35 mouse cellular contexts compared by ENCODE assay signal in genomic region chr10:112788236-112788635, GRCm38 (mm10).
DNase-seq lines count a peak whose midpoint lies in the region; ATAC-seq and TF ChIP-seq lines count a peak whose summit lies in the region.
"Had no signal": no experiment of that assay in that cellular context is flagged by ENCODE, and none has a peak within 500 bp of the region (broad histone marks: within the 10 kb centered on the region; RNA-seq: fewer than 3 reads in every experiment).

No protein-coding gene starts in this region.

- H3K9ac ChIP-seq in hindbrain, embryonic 16.5 days (ENCODE audit: low read depth, low read length) = no peak overlapping the region
- H3K9ac ChIP-seq: embryonic facial prominence, embryonic 12.5 days; heart, embryonic 12.5 days; hindbrain, embryonic 14.5 days; limb, embryonic 13.5 days; lung, embryonic 15.5 days; midbrain, embryonic 12.5 days; neural tube, embryonic 13.5 days had no signal

- peaks cover 4% of the 10 kb centered on the region; the same call in 1 of the 2 replicates for H3K4me1 ChIP-seq in embryonic fibroblast, embryonic 13.5 days (ENCODE audit: control insufficient read depth, insufficient read depth, low read length)
- no peaks in the 10 kb centered on the region for H3K4me1 ChIP-seq in hindbrain, embryonic 16.5 days (ENCODE audit: control insufficient read depth, insufficient read depth, low read depth, low read length)
- H3K4me1 ChIP-seq: embryonic facial prominence, embryonic 12.5 days; forebrain, embryonic 10.5 days; heart, embryonic 12.5 days; limb, embryonic 13.5 days; lung, embryonic 15.5 days; megakaryocyte, embryonic 14.5 days; midbrain, embryonic 12.5 days; neural tube, embryonic 13.5 days had no signal

- TF ChIP-seq CTCF in embryonic fibroblast, embryonic 13.5 days (IDR thresholded peaks at IDR 0.05; ENCODE audit: borderline replicate concordance, insufficient read depth, low read length) = no peak

- 65% methylated on average over 3 of the region's 3 CpGs for WGBS in hindbrain, embryonic 16.5 days

- no peak overlapping the region for H3K4me2 ChIP-seq in hindbrain, embryonic 16.5 days (ENCODE audit: low read length)
- H3K4me2 ChIP-seq: embryonic facial prominence, embryonic 12.5 days; heart, embryonic 12.5 days; hindbrain, embryonic 14.5 days; limb, embryonic 13.5 days; liver, embryonic 11.5 days; lung, embryonic 15.5 days; midbrain, embryonic 12.5 days; neural tube, embryonic 13.5 days had no signal

- H3K27me3 ChIP-seq in hindbrain, embryonic 16.5 days (replicated peaks; ENCODE audit: control insufficient read depth, insufficient read depth, low read length) = no peaks in the 10 kb centered on the region
- H3K27me3 ChIP-seq: embryonic facial prominence, embryonic 12.5 days; heart, embryonic 12.5 days; limb, embryonic 13.5 days; lung, embryonic 15.5 days; megakaryocyte, embryonic 14.5 days; midbrain, embryonic 12.5 days; neural tube, embryonic 13.5 days; Patski had no signal

- H3K27ac ChIP-seq in embryonic fibroblast, embryonic 13.5 days (ENCODE audit: insufficient read depth, low read length) = peak overlapping the region; percentile 65; the same call in 1 of the 2 replicates
- no peak overlapping the region for H3K27ac ChIP-seq in hindbrain, embryonic 16.5 days (ENCODE audit: low read depth, low read length)
- H3K27ac ChIP-seq: embryonic facial prominence, embryonic 12.5 days; forebrain, embryonic 10.5 days; gastrocnemius, adult 2 months; heart, adult 2 months; hindbrain, embryonic 14.5 days; left cerebral cortex, adult 2 months; limb, embryonic 13.5 days; lung, embryonic 15.5 days; midbrain, embryonic 12.5 days; neural tube, embryonic 13.5 days had no signal

- peak; percentile 79 for DNase-seq in adrenal gland, adult 2 months
- DNase-seq in adrenal gland, adult 18-20 months (ENCODE audit: low spot score in 2 of 2) = no peak
- peak; percentile 41 for DNase-seq in adrenal gland, postnatal 10 days
- no peak for DNase-seq in layer of hippocampus, postnatal 14 days (ENCODE audit: low spot score in 2 of 2)
- no peak for DNase-seq in embryo, embryonic 10.5 days (ENCODE audit: low spot score)
- DNase-seq: cerebellum, adult 8-10 months; cerebellum, postnatal 36 days; embryo, embryonic 11 days; gastrocnemius, adult 2 months; gastrocnemius, postnatal 36 days; heart, adult 2 months; heart, postnatal 4 days; kidney, adult 11 months; kidney, postnatal 14 days; layer of hippocampus, adult 9-11 months; right cerebral cortex, adult 18-20 months; spleen, adult 18-20 months; thymus, adult 18-20 months; thymus, postnatal 25 days had no signal

- H3K36me3 ChIP-seq in hindbrain, embryonic 16.5 days (ENCODE audit: control insufficient read depth, insufficient read depth, low read length) = no peaks in the 10 kb centered on the region
- H3K36me3 ChIP-seq: embryonic facial prominence, embryonic 12.5 days; forebrain, embryonic 10.5 days; heart, embryonic 12.5 days; limb, embryonic 13.5 days; lung, embryonic 15.5 days; midbrain, embryonic 12.5 days; neural tube, embryonic 13.5 days had no signal

- TF ChIP-seq POLR2A in embryonic fibroblast, embryonic 13.5 days (IDR thresholded peaks at IDR 0.05; ENCODE audit: low read depth, low read length) = no peak

- no peaks in the 10 kb centered on the region for H3K9me3 ChIP-seq in hindbrain, embryonic 16.5 days (ENCODE audit: control insufficient read depth, low read length)
- H3K9me3 ChIP-seq: embryonic facial prominence, embryonic 12.5 days; forebrain, embryonic 10.5 days; limb, embryonic 13.5 days; lung, embryonic 15.5 days; midbrain, embryonic 12.5 days; neural tube, embryonic 13.5 days had no signal

- H3K4me3 ChIP-seq in embryonic fibroblast, embryonic 13.5 days (ENCODE audit: insufficient read depth, low read length) = no peak overlapping the region
- H3K4me3 ChIP-seq in hindbrain, embryonic 16.5 days (ENCODE audit: low read length) = no peak overlapping the region
- H3K4me3 ChIP-seq: embryonic facial prominence, embryonic 12.5 days; forebrain, embryonic 10.5 days; gastrocnemius, adult 2 months; heart, adult 2 months; heart, embryonic 12.5 days; left cerebral cortex, adult 2 months; limb, embryonic 13.5 days; lung, embryonic 15.5 days; megakaryocyte, embryonic 14.5 days; midbrain, embryonic 12.5 days; neural tube, embryonic 13.5 days had no signal

- ATAC-seq in hindbrain, embryonic 16.5 days = no peak
- ATAC-seq: forebrain, embryonic 16.5 days; inflammation-experienced regulatory T-cells, adult 6 months; Patski had no signal

Comparison
In these comparisons a context has a peak if more than half of its experiments do, and no peak if none do; other contexts are left out.
1. DNase-seq: peak in adrenal gland, adult 2 months (single experiment) and adrenal gland, postnatal 10 days (single experiment); none in adrenal gland, adult 18-20 months (0 of 2), layer of hippocampus, postnatal 14 days (0 of 2) and embryo, embryonic 10.5 days (single experiment).